Mouse (Mus musculus) gastrocnemius, postnatal 14 days (tissue): ENCODE results near the gene Olfr491. TPM values are rescaled to one million over a fixed set of nuclear protein-coding genes. Genes with fewer than 3 reads are reported as not detected.

Source experiments
- DNase-seq: peaks from one replicate; pipeline ENCODE4 v3.0.0; 2021; ENCODE audit warnings: mixed read lengths
- intact Hi-C: fragments of 180-260 bp; cut with DNase I; formaldehyde crosslinking; loops from one replicate; pipeline ENCODE4 v1.15.1; 2025; ENCODE audit warnings: low total_unique reads
- long read RNA-seq, 2 experiments: library from polyadenylated mRNA; stranded (forward); transcript quantifications; one replicate each; pipeline ENCODE4 v2.0.0; 2021
- total RNA-seq, 2 experiments: library from RNA; stranded (reverse); gene quantifications; 2 replicates each; pipeline ENCODE4 v1.2.3; 2021

The Olfr491 gene
- not detected for total RNA-seq
- long read RNA-seq, experiment 1, result 0 reads
- long read RNA-seq, experiment 2, result 0 reads

DNA sequence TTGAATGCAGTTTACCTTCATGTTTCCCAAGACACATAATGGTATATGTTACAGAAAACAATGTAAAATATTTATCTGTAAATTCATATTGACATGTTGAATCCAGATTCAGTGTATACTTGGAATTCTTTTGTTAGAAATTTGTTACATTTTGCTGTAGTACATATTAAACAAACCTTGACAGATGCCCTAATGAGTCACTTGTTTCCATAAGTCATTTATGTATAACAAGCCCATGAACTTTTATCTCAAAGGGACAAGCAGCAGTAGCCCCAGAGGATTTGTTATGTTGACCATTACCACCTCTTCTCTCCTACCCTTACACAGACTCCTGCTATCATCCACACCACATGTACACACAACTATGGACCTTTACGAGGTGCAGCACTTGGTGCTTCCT is at the start of gene Olfr491:
Gene Olfr491, plus strand, starts transcription at position 301 of the 400 bp plus-strand sequence.
- intact Hi-C loops, result no loop called here
- DNase-seq, result no peak

DNA sequence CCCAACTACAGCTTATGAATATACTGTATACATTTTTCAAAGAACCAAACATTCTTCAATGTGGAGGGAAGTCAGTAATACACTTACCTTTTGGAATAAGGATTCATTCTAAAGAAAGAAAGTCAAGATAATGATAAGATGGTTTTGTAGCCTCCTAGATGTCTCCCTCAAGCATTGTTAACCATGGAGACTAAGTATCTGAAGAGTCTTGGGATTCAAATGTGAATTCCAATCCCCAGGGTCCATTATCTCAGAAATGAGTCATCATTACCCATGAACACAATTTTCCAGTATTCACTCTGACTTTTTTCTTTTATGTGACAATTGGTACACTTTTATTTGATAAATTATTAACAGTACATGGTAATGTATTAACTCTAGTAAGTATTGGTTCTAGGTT is 24.4 kb upstream of the Olfr491 start, which contains the start of gene Olfr490:
Gene Olfr490, minus strand, starts transcription at position 101 of the 400 bp plus-strand sequence.
- DNase-seq, result no peak
- intact Hi-C loops, result no loop called here

DNA sequence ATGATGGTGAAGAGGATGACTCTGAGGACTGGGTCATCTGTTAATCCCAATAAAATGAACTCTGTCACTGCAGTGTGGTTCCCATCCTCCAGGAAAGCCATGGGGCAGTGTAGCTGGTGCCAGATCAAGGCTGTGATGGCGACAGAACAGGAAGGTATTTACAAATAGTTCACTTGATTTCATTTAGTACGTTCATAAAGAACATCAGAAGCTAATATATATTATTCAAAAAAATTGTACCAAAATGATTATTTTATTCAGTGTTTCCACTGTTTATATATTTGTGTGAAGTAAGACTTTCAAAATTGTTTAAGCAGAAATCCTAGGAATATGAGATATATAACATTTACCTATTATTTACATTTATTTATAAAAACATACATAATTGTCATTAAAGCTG is 10.3 kb downstream of the Olfr491 start, which contains the start of gene Olfr492:
Gene Olfr492, minus strand, starts transcription at position 101 of the 400 bp plus-strand sequence.
- DNase-seq, result no peak
- intact Hi-C loops, result no loop called here

DNA sequence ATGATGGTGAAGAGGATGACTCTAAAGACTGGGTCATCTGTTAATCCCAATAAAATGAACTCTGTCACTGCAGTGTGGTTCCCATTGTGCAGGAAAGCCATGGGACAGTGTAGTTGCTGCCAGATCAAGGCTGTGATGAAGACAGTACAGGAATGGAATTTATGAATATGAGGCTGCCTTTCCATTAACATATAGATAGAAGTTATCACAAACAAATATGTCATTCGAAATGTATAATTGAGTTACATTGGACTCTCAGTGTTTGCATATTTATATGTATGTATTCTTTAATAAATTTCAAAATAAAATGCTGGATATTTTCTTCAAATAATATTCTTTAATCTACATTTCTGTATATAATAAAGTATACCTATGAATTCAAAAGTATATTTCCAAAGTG is 33.6 kb downstream of the Olfr491 start, which contains the start of gene Olfr493:
Gene Olfr493, minus strand, starts transcription at position 101 of the 400 bp plus-strand sequence.
- intact Hi-C loops, result no loop called here
- DNase-seq, result no peak

DNA sequence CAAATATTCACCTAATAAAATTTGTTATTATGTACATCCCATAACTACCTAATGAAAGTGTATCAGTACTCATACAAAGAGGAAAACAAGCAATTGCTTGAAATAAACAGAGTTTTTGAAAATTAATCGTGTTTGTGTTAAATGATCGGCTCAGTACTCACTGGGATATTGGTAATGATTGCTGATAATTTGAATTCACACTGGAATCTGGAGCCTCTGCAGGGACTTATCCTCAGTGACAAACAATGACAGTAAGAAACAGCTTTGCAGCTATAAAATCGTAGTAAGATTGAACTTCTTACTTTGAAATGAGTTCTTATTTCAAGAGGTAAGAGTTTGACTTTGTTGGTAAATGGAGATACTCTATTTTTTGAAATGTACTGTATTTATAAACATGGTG is 51.8 kb downstream of the Olfr491 start, which contains the start of gene Olfr494:
Gene Olfr494, plus strand, starts transcription at position 301 of the 400 bp plus-strand sequence.
- DNase-seq, result no peak
- intact Hi-C loops, result no loop called here

Other genes starting within 250 kb of the Olfr491 start
- gene Olfr480, start 246.1 kb upstream of the Olfr491 start, total RNA-seq, result not detected
- gene Olfr481, start 233.6 kb upstream of the Olfr491 start, total RNA-seq, result not detected
- 1 to 10 TPM in 1 of 2 experiments, under 1 TPM in 1; 0.76 to 1.1 TPM for gene Olfr482, start 215.9 kb upstream of the Olfr491 start, total RNA-seq
- gene Olfr483, start 212.6 kb upstream of the Olfr491 start, total RNA-seq, result not detected
- gene Olfr484, start 186.0 kb upstream of the Olfr491 start, total RNA-seq, result not detected
- not detected for gene Olfr485, start 153.6 kb upstream of the Olfr491 start, total RNA-seq
- not detected for gene Olfr486, start 140.7 kb upstream of the Olfr491 start, total RNA-seq
- not detected for gene Olfr487, start 98.8 kb upstream of the Olfr491 start, total RNA-seq
- not detected for gene Olfr488, start 55.1 kb upstream of the Olfr491 start, total RNA-seq
- gene Olfr490, start 24.5 kb upstream of the Olfr491 start, total RNA-seq, result not detected
- gene Olfr492, start 10.2 kb downstream of the Olfr491 start, total RNA-seq, result not detected
- not detected for gene Olfr493, start 33.5 kb downstream of the Olfr491 start, total RNA-seq
- gene Olfr494, start 51.9 kb downstream of the Olfr491 start, total RNA-seq, result not detected
- not detected for gene Olfr495, start 79.7 kb downstream of the Olfr491 start, total RNA-seq
- not detected for gene Olfr497, start 107.0 kb downstream of the Olfr491 start, total RNA-seq
- gene Olfr498, start 151.9 kb downstream of the Olfr491 start, total RNA-seq, result not detected
- not detected for gene Olfr502, start 211.6 kb downstream of the Olfr491 start, total RNA-seq
- not detected for gene Olfr503, start 231.1 kb downstream of the Olfr491 start, total RNA-seq